Mouse (Mus musculus): ENCODE data around the gene Fmod. TPM values are rescaled to one million over a fixed set of nuclear protein-coding genes. Genes with fewer than 3 reads are reported as not detected.

Fmod gene
- polyA plus RNA-seq, 1 experiment from 2014 or later = 7.2 TPM

DNA sequence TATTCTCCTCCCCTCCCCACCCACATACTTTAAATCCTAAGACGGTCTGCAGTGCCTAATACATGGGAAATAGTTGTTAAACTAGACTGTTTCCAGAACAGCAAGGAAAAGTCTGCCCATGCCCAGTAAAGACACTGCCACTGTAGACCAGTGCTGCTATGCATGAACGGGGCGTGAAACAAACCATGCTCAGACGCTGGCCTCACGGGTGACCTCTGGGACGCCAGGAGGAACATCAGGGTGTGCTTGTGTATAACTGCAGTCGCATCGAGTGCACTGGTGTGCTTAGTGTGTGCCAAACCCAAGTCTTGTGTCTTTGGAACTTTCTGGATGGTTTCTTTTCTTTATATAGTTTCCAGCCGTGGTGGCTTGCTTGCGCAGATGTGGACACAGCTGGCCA lies 37.6 kb downstream of the Fmod start:
- Histone ChIP-seq H3K4me3 (ENCODE audit: low read depth, low read length) (no peak overlapping the region), H3K27me3 (ENCODE audit: control insufficient read depth, insufficient read depth, low read length) (no peaks in the 10 kb centered on the region), H3K27ac (ENCODE audit: low read length) (no peak overlapping the region), H3K4me2 (replicated peaks; ENCODE audit: low read depth, low read length) (no peak overlapping the region), H3K9ac (replicated peaks; ENCODE audit: low read depth, low read length) (no peak overlapping the region), H3K4me1 (ENCODE audit: control insufficient read depth, insufficient read depth, low read length) (peaks cover 43% of the 10 kb centered on the region), H3K9me3 (ENCODE audit: control insufficient read depth, low read depth, low read length) (no peaks in the 10 kb centered on the region), H3K36me3 (ENCODE audit: control insufficient read depth, insufficient read depth, low read length) (peaks cover 9% of the 10 kb centered on the region; the same call in 1 of the 2 replicates)
- WGBS = 81% methylated on average over 10 of the region's 10 CpGs
- ATAC-seq (ENCODE audit: insufficient number of reproducible peaks, insufficient read depth, low FRiP score, low read depth) = no peak

DNA sequence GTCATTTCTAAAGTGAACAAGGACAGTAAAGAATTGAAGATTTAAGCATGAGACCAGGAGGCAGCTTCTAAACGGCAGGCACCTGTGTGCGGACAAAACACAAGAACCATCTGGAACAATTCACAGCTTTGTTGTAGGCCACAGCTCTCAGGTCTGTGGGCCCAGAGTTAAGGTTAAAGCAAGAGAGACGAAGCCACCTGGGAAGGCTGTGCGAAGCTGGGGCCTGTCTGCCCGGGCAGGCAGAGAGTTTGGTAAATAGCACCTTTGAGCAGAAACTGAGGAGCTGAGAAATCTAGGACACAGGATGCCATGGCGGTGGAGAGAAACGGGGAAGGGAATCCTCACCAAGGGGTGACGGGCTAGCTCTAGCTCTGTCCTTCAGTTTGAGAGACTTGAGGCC lies 38.5 kb downstream of the Fmod start:
- H3K9ac ChIP-seq (replicated peaks; ENCODE audit: low read depth, low read length) = no peak overlapping the region

DNA sequence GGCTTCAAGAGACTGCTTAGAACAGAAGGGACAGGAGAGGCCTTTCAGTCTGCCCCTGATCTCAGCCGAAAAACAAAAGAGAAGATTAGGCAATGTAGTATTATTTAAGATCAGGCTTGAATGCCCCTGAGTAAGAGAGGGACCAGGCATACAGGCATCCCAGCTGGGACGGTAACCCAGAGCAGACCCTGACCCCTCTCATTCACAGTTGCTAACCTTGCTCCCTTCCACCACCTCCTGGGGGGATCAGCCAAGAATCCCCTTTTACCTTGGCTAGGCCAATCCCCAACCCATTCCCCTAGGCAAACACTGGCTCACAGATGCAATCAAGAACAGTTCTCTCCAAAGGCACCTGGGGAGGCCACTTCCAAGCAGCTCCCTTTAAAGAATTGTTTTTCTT lies 39.7 kb downstream of the Fmod start:
- no peaks in the 10 kb centered on the region for H3K9me3 ChIP-seq (ENCODE audit: control insufficient read depth, low read depth, low read length)
- peak overlapping the region; percentile 30; the same call in 1 of the 2 replicates for H3K9ac ChIP-seq (replicated peaks; ENCODE audit: low read depth, low read length)
- H3K4me2 ChIP-seq (replicated peaks; ENCODE audit: low read depth, low read length) = peak overlapping the region; percentile 76
- no peak overlapping the region for H3K27ac ChIP-seq (ENCODE audit: low read length)
- peak overlapping the region; percentile 75 for H3K4me3 ChIP-seq (ENCODE audit: low read depth, low read length)
- no peaks in the 10 kb centered on the region for H3K27me3 ChIP-seq (ENCODE audit: control insufficient read depth, insufficient read depth, low read length)
- 71% methylated on average over 2 of the region's 2 CpGs for WGBS
- peaks cover 30% of the 10 kb centered on the region; the same call in 1 of the 2 replicates for H3K4me1 ChIP-seq (ENCODE audit: control insufficient read depth, insufficient read depth, low read length)
- peaks cover 9% of the 10 kb centered on the region; the same call in 1 of the 2 replicates for H3K36me3 ChIP-seq (ENCODE audit: control insufficient read depth, insufficient read depth, low read length)
- ATAC-seq (ENCODE audit: insufficient number of reproducible peaks, insufficient read depth, low FRiP score, low read depth) = no peak

More for the DNA sequence above, 38.5 kb downstream of the Fmod start:
- H3K9me3 ChIP-seq (ENCODE audit: control insufficient read depth, low read depth, low read length) = no peaks in the 10 kb centered on the region
- H3K4me2 ChIP-seq (replicated peaks; ENCODE audit: low read depth, low read length) = peak overlapping the region; percentile 76; the same call in 1 of the 2 replicates
- peaks cover 9% of the 10 kb centered on the region; the same call in 1 of the 2 replicates for H3K36me3 ChIP-seq (ENCODE audit: control insufficient read depth, insufficient read depth, low read length)
- H3K4me3 ChIP-seq (ENCODE audit: low read depth, low read length) = 0 out of 2 replicates have a peak overlapping the region, but pooled peaks have one; percentile 75
- ATAC-seq (ENCODE audit: insufficient number of reproducible peaks, insufficient read depth, low FRiP score, low read depth) = no peak
- H3K27ac ChIP-seq (ENCODE audit: low read length) = peak overlapping the region; percentile 29
- 80% methylated on average over 8 of the region's 8 CpGs for WGBS
- no peaks in the 10 kb centered on the region for H3K27me3 ChIP-seq (ENCODE audit: control insufficient read depth, insufficient read depth, low read length)
- peaks cover 41% of the 10 kb centered on the region for H3K4me1 ChIP-seq (ENCODE audit: control insufficient read depth, insufficient read depth, low read length)

DNA sequence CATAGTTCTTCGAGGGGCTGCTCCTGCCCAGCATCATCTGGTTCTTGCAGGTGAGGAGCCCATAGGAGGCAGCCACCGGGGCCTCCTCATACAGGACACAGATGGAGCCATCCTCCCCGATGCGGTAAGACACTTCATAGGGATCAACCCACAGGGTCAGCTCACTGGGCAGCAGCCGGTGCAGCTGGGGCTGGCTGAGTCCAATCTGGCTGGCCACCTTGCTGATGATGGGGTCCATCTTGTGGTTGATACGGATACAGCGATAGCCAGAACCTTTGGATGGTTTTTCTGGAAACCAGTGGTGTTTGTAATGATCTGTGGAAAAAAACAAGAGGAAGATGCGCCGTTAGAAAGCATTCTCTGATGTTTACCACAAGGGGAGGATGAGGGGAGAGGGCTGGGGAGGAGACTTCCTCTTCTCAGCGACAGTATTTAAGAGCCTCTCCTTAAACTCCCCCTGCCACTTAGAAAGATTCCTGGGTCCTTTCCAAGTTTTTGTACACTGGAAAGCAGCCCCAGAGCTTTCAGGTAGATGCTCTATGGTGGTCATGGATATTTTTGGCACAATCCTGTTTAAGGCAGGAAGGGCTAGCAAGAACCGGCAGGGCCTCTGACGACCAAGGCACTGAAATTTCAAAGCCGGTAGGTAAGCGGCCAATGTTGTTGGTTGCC lies 40.5 kb downstream of the Fmod start:
- H3K27me3 ChIP-seq (ENCODE audit: control insufficient read depth, insufficient read depth, low read length) = no peaks in the 10 kb centered on the region
- WGBS = 38% methylated on average over 14 of the region's 14 CpGs
- H3K9me3 ChIP-seq (ENCODE audit: control insufficient read depth, low read depth, low read length) = no peaks in the 10 kb centered on the region
- H3K4me3 ChIP-seq (ENCODE audit: low read depth, low read length) = peak overlapping the region; percentile 75
- peak overlapping the region; percentile 88 for H3K9ac ChIP-seq (replicated peaks; ENCODE audit: low read depth, low read length)
- no peak for ATAC-seq (ENCODE audit: insufficient number of reproducible peaks, insufficient read depth, low FRiP score, low read depth)
- H3K27ac ChIP-seq (ENCODE audit: low read length) = no peak overlapping the region; the same call in 1 of the 2 replicates
- peaks cover 30% of the 10 kb centered on the region; the same call in 1 of the 2 replicates for H3K4me1 ChIP-seq (ENCODE audit: control insufficient read depth, insufficient read depth, low read length)
- peaks cover 9% of the 10 kb centered on the region; the same call in 1 of the 2 replicates for H3K36me3 ChIP-seq (ENCODE audit: control insufficient read depth, insufficient read depth, low read length)
- peak overlapping the region; percentile 76 for H3K4me2 ChIP-seq (replicated peaks; ENCODE audit: low read depth, low read length)

DNA sequence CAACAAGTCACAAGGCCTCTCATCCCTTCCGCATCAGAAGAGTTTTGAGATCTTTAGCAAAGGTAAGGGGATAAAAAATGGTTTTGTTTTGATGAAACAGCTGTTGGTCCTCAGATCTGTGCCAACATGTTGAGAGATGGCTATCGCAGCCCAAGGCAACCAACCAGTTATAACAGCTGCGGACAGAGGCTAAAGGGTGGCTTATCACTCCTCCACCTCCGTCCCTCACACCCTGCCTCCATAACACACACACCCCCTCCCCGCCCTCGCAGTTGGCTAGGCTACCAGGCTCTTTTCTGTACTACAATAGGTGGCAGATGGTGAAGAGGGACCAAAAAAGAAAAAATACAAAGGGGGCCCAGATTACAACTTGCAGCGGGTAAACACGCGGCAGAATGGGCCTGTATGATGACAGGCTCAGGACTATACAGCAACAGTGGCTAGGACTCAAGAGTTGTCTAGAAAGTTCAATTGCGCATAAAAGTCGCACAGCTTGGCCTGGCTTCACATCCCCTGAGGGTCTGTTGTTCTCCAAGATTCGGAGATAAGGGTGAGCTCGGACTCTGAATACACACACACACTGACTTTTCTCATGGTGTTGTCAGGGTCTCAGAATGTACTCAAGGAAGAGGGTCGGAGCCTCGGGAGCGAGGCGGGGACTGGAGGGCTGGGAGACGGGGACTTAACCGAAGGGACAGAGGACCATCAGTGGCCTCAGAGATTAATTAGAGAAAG lies 41.2 kb downstream of the Fmod start:
- ATAC-seq (ENCODE audit: insufficient number of reproducible peaks, insufficient read depth, low FRiP score, low read depth) = peak; percentile 34; the same call in 1 of the 2 replicates
- peak overlapping the region; percentile 74 for H3K27ac ChIP-seq (ENCODE audit: low read length)
- H3K27me3 ChIP-seq (ENCODE audit: control insufficient read depth, insufficient read depth, low read length) = no peaks in the 10 kb centered on the region
- no peaks in the 10 kb centered on the region for H3K9me3 ChIP-seq (ENCODE audit: control insufficient read depth, low read depth, low read length)
- H3K4me3 ChIP-seq (ENCODE audit: low read depth, low read length) = peak overlapping the region; percentile 75
- peak overlapping the region; percentile 88 for H3K9ac ChIP-seq (replicated peaks; ENCODE audit: low read depth, low read length)
- peaks cover 30% of the 10 kb centered on the region; the same call in 1 of the 2 replicates for H3K4me1 ChIP-seq (ENCODE audit: control insufficient read depth, insufficient read depth, low read length)
- peaks cover 9% of the 10 kb centered on the region; the same call in 1 of the 2 replicates for H3K36me3 ChIP-seq (ENCODE audit: control insufficient read depth, insufficient read depth, low read length)
- 8% methylated on average over 19 of the region's 19 CpGs for WGBS
- H3K4me2 ChIP-seq (replicated peaks; ENCODE audit: low read depth, low read length) = peak overlapping the region; percentile 76

DNA sequence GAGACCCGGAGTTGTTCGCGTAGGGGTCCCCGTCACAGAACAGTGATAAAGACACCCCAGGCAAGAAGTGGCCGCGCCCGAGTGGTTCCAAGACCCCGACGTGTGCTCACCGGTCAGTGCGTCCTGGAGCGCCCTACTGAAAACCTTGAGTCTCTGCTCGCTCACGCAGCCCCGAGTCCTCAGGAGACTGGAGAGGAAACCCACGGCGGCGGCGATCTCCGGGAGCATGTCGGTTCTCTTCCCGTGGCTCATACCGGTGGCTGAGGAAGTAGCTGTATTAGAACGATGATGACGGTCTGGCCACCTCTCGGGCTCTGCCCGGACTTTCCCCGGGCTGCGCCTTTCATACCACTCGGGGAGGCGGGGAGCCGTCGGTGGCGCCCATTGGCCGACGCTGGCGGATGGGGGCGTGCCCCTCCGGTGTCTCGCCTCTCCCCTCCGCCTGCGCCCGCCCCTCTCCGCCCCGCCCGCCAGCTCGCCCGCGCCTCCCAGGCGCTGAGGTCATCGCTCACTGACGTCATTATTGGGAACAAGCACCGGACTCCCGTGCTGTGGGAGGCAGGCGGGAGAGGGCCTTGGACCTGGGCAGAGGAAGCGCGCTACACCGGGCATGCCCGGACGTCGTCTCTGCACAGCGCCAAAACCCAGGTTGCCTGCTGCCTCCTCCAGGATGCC lies 41.9 kb downstream of the Fmod start, which contains the start of gene Btg2:
Gene Btg2 (minus strand): TSS at position 319 of the 675 bp plus-strand sequence.
- Histone ChIP-seq H3K27me3 (ENCODE audit: control insufficient read depth, insufficient read depth, low read length) (no peaks in the 10 kb centered on the region), H3K27ac (ENCODE audit: low read length) (peak within 1 kb of the TSS; percentile 91), H3K4me2 (replicated peaks; ENCODE audit: low read depth, low read length) (peak within 1 kb of the TSS; percentile 76), H3K4me3 (ENCODE audit: low read depth, low read length) (peak within 1 kb of the TSS; percentile 75), H3K9me3 (ENCODE audit: control insufficient read depth, low read depth, low read length) (no peaks in the 10 kb centered on the region), H3K9ac (replicated peaks; ENCODE audit: low read depth, low read length) (peak within 1 kb of the TSS; percentile 88), H3K4me1 (ENCODE audit: control insufficient read depth, insufficient read depth, low read length) (peaks cover 27% of the 10 kb centered on the region; the same call in 1 of the 2 replicates), H3K36me3 (ENCODE audit: control insufficient read depth, insufficient read depth, low read length) (peaks cover 9% of the 10 kb centered on the region; the same call in 1 of the 2 replicates)
- under 1% methylated on average over 60 of the region's 62 CpGs for WGBS
- ATAC-seq (ENCODE audit: insufficient number of reproducible peaks, insufficient read depth, low FRiP score, low read depth) = peak; percentile 93

DNA sequence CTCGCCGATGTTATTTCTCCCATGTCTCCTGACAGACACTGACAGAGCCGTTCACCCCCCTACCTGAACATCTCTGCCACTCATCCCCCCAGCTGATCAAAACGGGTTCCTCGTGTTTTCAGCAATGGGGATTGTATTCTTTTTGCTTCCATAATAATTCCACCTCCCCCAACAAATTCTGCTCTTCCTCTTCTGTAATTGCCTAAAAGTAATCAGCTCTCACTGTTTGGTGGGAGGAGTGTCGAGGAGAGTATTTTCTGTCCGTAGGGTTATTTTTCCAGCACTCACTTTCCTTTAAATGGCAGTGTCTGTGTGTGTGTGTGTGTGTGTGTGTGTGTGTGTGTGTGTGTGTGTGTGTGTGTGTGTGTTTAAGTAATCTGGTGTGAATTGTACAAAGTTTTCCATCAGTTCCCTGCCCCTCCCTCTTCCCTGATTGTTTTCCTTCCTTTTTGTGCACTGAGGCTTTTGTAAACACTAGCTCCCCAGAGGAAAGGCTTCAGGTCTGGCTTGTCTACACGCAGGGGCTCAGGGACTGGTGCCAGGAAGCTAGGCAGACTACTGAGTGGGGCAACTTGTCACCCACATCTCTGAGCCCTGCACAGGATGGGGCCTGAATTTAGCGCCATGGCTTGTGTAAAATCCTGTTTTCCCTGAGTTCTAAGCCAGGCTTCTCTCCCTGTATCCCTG lies 42.6 kb downstream of the Fmod start:
- Histone ChIP-seq H3K4me2 (replicated peaks; ENCODE audit: low read depth, low read length) (peak overlapping the region; percentile 76), H3K27me3 (ENCODE audit: control insufficient read depth, insufficient read depth, low read length) (no peaks in the 10 kb centered on the region), H3K9ac (replicated peaks; ENCODE audit: low read depth, low read length) (0 out of 2 replicates have a peak overlapping the region, but pooled peaks have one; percentile 15), H3K4me3 (ENCODE audit: low read depth, low read length) (peak overlapping the region; percentile 75), H3K27ac (ENCODE audit: low read length) (peak overlapping the region; percentile 91), H3K36me3 (ENCODE audit: control insufficient read depth, insufficient read depth, low read length) (peaks cover 9% of the 10 kb centered on the region; the same call in 1 of the 2 replicates), H3K9me3 (ENCODE audit: control insufficient read depth, low read depth, low read length) (no peaks in the 10 kb centered on the region), H3K4me1 (ENCODE audit: control insufficient read depth, insufficient read depth, low read length) (peaks cover 22% of the 10 kb centered on the region; the same call in 1 of the 2 replicates)
- WGBS = 5% methylated on average over 9 of the region's 9 CpGs
- ATAC-seq (ENCODE audit: insufficient number of reproducible peaks, insufficient read depth, low FRiP score, low read depth) = peak; percentile 11

Data from stomach, embryonic 14.5 days (tissue).